Mouse (Mus musculus) c-Kit-positive CD71-positive TER-119-positive erythroid progenitor cells, embryonic 14.5 days (primary cell): Measurements from ENCODE around the gene Padi6.

Experiments used
- DNase-seq: peaks from one replicate; pipeline ENCODE4 v3.0.0-alpha.2; 2013; ENCODE audit warnings: low spot score

Padi6 gene

GRCm38 (mm10) chr4:140684141-140684871 lies 58.1 kb downstream of the Padi6 start:
- DNase-seq, result peak; percentile 77

DNA sequence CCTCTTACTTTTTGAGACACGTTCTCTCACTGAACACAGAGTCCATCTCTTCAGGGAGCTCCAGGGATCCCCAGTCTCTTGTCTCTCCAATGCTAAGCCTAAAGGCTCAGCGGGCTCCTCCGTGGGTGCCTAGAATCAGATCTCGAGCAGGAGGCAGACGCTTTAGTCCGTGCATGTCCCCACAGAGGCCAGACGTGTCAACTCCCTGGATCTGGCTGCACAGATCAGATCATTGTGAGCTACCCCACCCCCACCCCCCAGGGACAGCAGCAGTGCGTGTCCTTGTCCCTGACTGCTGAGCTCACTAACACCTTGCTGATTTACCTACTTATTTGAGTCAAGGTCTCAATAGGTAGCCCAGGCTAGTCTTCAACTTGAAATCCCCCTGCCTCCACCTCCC lies 58.8 kb downstream of the Padi6 start:
- no peak for DNase-seq

DNA sequence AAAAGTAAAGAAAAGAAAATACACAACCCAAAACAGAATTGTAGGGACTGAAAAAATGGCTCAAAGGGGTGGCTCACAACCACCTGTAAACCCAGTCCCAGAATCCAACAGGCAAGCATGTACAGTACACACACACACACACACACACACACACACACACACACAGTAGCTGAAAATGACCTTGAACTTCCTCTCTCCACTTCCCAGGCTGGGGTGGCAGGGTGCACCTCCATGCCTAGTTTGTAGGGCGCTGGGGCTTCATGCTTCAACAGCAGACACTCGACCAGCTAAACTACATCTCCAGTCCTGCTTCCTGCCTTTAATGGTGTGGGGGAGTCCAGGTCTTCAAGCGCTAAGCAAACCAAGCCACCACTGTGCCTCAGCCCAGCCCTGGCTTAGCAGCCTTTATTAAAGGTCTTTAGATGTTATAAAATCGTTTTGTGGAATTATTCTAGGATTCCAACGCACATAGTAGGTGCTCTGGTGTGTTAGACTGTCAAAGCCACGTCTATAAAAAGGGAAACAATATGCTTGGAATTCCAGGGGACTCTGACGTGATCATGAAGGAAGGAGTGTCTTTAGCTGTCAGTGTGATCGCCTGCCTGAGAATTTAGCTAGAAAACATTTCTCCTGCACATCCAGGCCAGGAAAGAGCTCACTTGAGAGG lies 61.6 kb downstream of the Padi6 start:
- DNase-seq, result no peak

DNA sequence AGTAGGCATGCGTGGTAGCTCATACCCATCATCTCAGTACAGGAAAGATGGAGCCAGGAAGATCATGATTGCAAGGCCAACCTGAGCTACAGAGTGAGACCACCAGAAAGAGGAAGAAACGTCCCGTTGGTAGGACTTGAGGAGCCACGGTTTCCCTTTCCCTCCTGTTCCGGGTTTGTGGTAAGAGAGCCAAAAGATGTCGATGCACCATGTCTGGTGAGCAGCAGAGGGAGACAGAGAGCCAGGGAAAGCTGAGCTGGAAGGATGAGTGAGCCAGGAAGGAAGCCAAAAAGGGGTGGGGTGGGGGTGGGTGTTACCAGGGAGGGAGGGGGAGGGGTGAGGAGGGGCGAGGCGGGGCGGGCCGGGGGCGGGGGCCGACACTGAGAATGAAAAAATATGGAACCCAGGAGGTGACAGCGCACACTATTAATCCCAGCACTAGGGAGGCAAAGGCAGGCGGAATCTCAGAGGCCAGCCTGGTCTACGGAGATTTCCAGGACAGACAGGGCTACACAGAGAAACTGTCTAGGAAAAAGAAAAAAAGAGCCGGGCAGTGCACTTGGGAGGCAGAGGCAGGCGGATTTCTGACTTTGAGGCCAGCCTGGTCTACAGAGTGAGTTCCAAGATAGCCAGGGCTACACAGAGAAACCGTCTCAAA lies 62.6 kb downstream of the Padi6 start:
- peak; percentile 81 for DNase-seq

GRCm38 (mm10) chr4:140679038-140679437 lies 63.4 kb downstream of the Padi6 start:
- no peak for DNase-seq
